Mouse (Mus musculus) bone marrow, adult 2 months (tissue): ENCODE data around the gene Bcat2.

ENCODE experiments used
- CTCF ChIP-seq: fragments of 200-500 bp; IDR thresholded peaks from 2 replicates; pipeline ENCODE4 v1.5.1; 2011; ENCODE audit warnings: low read length, control low read depth; ENCODE audit not compliant: control insufficient read depth, insufficient read depth
- POLR2A ChIP-seq: fragments of 200-500 bp; IDR thresholded peaks from 2 replicates; pipeline ENCODE4 v1.6.1; 2011; ENCODE audit warnings: low read depth, mild to moderate bottlenecking, control low read depth, low read length, borderline replicate concordance; ENCODE audit not compliant: control insufficient read depth

- no peak for TF ChIP-seq CTCF
- TF ChIP-seq POLR2A: no peak
These were observed 30.9 kb upstream of the Bcat2 start for GRCm38 (mm10) chr7:45539095-45539494.
